Mouse (Mus musculus) kidney, adult 9 months (tissue): ENCODE data around the gene Etl4.
A peak's percentile ranks its signal among the peaks of the same experiment; 100 is the strongest.
"Not testable (repeated sequence)": the region's sequence is repeated elsewhere in the genome, so short reads cannot be mapped to it uniquely, and the experiment has no call there.

ENCODE experiments used
- DNase-seq: peaks from one replicate; pipeline ENCODE4 v3.0.0; 2022

Gene Etl4

GRCm38 (mm10) chr2:20168156-20168555 is 258.6 kb downstream of the Etl4 start:
- DNase-seq, result no peak

GRCm38 (mm10) chr2:20176456-20177184 is 267.0 kb downstream of the Etl4 start:
- DNase-seq, result not testable (repeated sequence)

GRCm38 (mm10) chr2:20177236-20177635 is 267.7 kb downstream of the Etl4 start:
- not testable (repeated sequence) for DNase-seq

- not testable (repeated sequence) for DNase-seq
These were observed 271.0 kb downstream of the Etl4 start for GRCm38 (mm10) chr2:20180561-20180960.

- DNase-seq, result not testable (repeated sequence)
These were observed 277.6 kb downstream of the Etl4 start for GRCm38 (mm10) chr2:20187223-20187622.

- DNase-seq, result no peak
These were observed 293.4 kb downstream of the Etl4 start for GRCm38 (mm10) chr2:20203011-20203410.

GRCm38 (mm10) chr2:20206647-20207046 is 297.1 kb downstream of the Etl4 start:
- DNase-seq, result no peak

GRCm38 (mm10) chr2:20208683-20209194 is 299.2 kb downstream of the Etl4 start:
- DNase-seq, result no peak

- DNase-seq, result no peak
These were observed 299.8 kb downstream of the Etl4 start for GRCm38 (mm10) chr2:20209359-20209758.

- no peak for DNase-seq
These were observed 306.7 kb downstream of the Etl4 start for GRCm38 (mm10) chr2:20216275-20216674.

- DNase-seq, result no peak
These were observed 307.3 kb downstream of the Etl4 start for GRCm38 (mm10) chr2:20216686-20217437.

- no peak for DNase-seq
These were observed 321.8 kb downstream of the Etl4 start for GRCm38 (mm10) chr2:20231371-20231770.

GRCm38 (mm10) chr2:20248043-20248664 is 338.6 kb downstream of the Etl4 start:
- peak; percentile 3 for DNase-seq

GRCm38 (mm10) chr2:20249403-20249802 is 339.8 kb downstream of the Etl4 start:
- no peak for DNase-seq

- peak; percentile 69 for DNase-seq
These were observed 366.5 kb downstream of the Etl4 start for GRCm38 (mm10) chr2:20276124-20276523.

GRCm38 (mm10) chr2:20281903-20282302 is 372.3 kb downstream of the Etl4 start:
- no peak for DNase-seq

GRCm38 (mm10) chr2:20284425-20284824 is 374.8 kb downstream of the Etl4 start:
- DNase-seq, result no peak

- no peak for DNase-seq
These were observed 381.6 kb downstream of the Etl4 start for GRCm38 (mm10) chr2:20290982-20291740.

- DNase-seq, result no peak
These were observed 382.1 kb downstream of the Etl4 start for GRCm38 (mm10) chr2:20291741-20292110.

- no peak for DNase-seq
These were observed 383.8 kb downstream of the Etl4 start for GRCm38 (mm10) chr2:20293336-20293735.

GRCm38 (mm10) chr2:20294596-20294995 is 385.0 kb downstream of the Etl4 start:
- no peak for DNase-seq

GRCm38 (mm10) chr2:20302517-20302916 is 392.9 kb downstream of the Etl4 start:
- DNase-seq, result no peak

- DNase-seq, result no peak
These were observed 415.4 kb downstream of the Etl4 start for GRCm38 (mm10) chr2:20324954-20325353.
